Mouse (Mus musculus) urinary bladder, postnatal 14 days (tissue): ENCODE results near the gene Syne2.
"Not testable (repeated sequence)": the region's sequence is repeated elsewhere in the genome, so short reads cannot be mapped to it uniquely, and the experiment has no call there.

Experiments
- DNase-seq: peaks from one replicate; pipeline ENCODE4 v3.0.0; 2021; ENCODE audit warnings: low spot score

Gene Syne2

GRCm38 (mm10) chr12:76102621-76103020 is 284.7 kb downstream of the Syne2 start:
- DNase-seq, result no peak

- no peak for DNase-seq
Measured at GRCm38 (mm10) chr12:76104596-76105351, 286.8 kb downstream of the Syne2 start.

GRCm38 (mm10) chr12:76109646-76110405 is 291.9 kb downstream of the Syne2 start:
- no peak for DNase-seq

GRCm38 (mm10) chr12:76111046-76111445 is 293.1 kb downstream of the Syne2 start:
- DNase-seq, result no peak

- no peak for DNase-seq
Measured at GRCm38 (mm10) chr12:76116577-76116976, 298.6 kb downstream of the Syne2 start.

GRCm38 (mm10) chr12:76117632-76118153 is 299.8 kb downstream of the Syne2 start:
- DNase-seq, result no peak

GRCm38 (mm10) chr12:76123223-76123622 is 305.3 kb downstream of the Syne2 start:
- no peak for DNase-seq

- no peak for DNase-seq
Measured at GRCm38 (mm10) chr12:76128306-76128705, 310.4 kb downstream of the Syne2 start.

- no peak for DNase-seq
Measured at GRCm38 (mm10) chr12:76128831-76129230, 310.9 kb downstream of the Syne2 start.

- DNase-seq, result peak; percentile 20
Measured at GRCm38 (mm10) chr12:76130281-76130680, 312.3 kb downstream of the Syne2 start.

- DNase-seq, result no peak
Measured at GRCm38 (mm10) chr12:76130891-76131290, 313.0 kb downstream of the Syne2 start.

- no peak for DNase-seq
Measured at GRCm38 (mm10) chr12:76132591-76132990, 314.7 kb downstream of the Syne2 start.

GRCm38 (mm10) chr12:76133081-76133480 is 315.1 kb downstream of the Syne2 start:
- DNase-seq, result not testable (repeated sequence)

- no peak for DNase-seq
Measured at GRCm38 (mm10) chr12:76136701-76137100, 318.8 kb downstream of the Syne2 start.

GRCm38 (mm10) chr12:76152389-76152788 is 334.5 kb downstream of the Syne2 start:
- not testable (repeated sequence) for DNase-seq
